Mouse (Mus musculus) CD4-positive helper T cell, adult 2 months (primary cell): ENCODE measurements around the gene Prss28.

Experiments used
- DNase-seq: peaks from one replicate; pipeline ENCODE4 v3.0.0-alpha.2; 2012; ENCODE audit warnings: low read depth, missing footprints, low spot score

Prss28 gene

DNA sequence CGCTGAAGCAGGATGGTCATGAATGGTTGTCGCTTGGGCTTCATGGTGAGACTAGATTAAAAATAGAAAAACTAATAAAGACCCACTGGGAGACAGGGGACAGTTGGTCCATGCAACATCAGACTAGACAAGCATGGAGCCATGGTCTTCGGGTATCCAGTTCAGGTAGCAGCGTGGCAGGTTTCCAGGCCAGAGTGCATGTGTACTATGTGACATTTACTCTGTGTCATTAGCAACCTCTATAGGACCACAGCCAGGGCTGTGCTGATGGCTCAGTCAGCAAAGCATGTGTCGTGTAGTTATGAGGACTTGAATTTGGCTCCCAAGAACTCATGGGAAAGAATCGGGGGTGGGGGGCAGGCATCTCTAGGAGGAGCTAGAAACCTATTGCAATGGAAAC, 31.6 kb downstream of the Prss28 start:
- no peak for DNase-seq

DNA sequence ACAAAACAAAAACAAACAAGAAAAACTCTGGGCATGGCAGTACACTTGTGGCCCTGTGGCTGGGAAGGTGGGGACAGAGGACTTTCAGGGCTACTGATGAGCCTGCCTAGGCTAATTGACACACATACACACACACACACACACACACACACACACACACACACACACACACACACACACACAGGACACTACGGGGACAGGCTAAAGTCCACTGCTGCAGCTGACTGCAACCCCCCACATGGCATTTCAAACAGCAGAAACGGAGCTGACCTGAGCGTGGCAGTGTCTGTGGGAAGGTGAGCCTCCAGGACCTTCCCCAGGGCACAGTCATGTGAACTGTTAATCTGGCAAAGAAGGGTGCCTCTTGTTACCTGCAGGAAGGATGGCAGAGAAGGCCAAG, 33.0 kb downstream of the Prss28 start:
- no peak for DNase-seq

DNA sequence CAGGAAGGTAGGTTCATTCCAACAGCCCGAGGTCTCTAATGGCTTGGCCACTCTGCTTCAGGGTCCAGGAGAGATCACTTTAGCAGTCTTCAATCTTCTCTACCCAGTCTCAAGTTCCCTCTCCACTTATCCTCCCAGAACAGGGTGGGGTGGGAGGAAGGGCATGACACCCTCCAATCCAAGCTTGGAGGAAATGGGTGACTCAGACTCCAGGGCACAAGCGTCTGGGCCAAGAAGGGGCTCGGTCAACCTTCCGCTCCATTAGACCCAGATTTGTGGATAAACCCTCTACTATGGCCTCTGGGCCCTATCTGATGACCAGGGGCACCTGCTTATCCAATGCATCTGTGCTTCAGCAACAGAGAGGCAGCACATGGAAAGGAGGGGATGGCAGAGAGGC, 37.0 kb downstream of the Prss28 start, which contains the start of gene Tpsab1:
Tpsab1 (minus strand) TSS at position 101 of the 400 bp plus-strand sequence.
- no peak for DNase-seq

DNA sequence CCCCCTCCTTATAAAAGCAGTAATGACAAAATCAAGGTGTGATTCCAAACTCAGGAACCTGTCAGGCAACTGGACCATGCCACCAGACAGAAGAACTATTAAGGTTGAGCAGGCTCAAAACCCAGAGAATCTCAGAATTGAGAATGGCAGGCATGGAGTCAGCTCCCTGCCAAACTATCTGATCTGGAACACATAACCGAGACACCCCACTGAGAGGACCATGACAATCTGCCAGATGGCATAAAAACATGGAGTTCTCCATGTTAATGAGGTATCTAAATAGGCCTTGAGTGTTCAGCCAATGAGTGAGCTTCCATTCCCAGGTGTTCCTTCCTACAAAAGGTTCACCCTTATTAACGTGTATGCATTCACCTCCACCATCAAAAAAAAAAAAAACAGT, 52.8 kb downstream of the Prss28 start:
- DNase-seq, result no peak
